In genomic region chr4:86020372-86021090, GRCm38 (mm10) we compare ENCODE assay signal across 10 mouse cellular contexts.
DNase-seq lines count a peak whose midpoint lies in the region; ATAC-seq and TF ChIP-seq lines count a peak whose summit lies in the region.
"Had no signal": no experiment of that assay in that cellular context is flagged by ENCODE, and none has a peak within 500 bp of the region (broad histone marks: within the 10 kb centered on the region; RNA-seq: fewer than 3 reads in every experiment).

No protein-coding gene starts in this region.

- intact Hi-C loops in gastrocnemius, adult 2 months (cut with DNase I), result loop anchor here (5.0 kb wide), 1 partner anchor 188 kb away; no protein-coding TSS in a partner anchor

- H3K4me1 ChIP-seq in forebrain, embryonic 15.5 days, result peaks cover 19% of the 10 kb centered on the region
- H3K4me1 ChIP-seq in midbrain, embryonic 12.5 days, result peaks cover 12% of the 10 kb centered on the region
- H3K4me1 ChIP-seq in kidney, embryonic 16.5 days (ENCODE audit: insufficient read depth, low read length), result 0 out of 2 replicates have a peak, but pooled peaks cover 6% of the 10 kb centered on the region

- no peaks in the 10 kb centered on the region for H3K36me3 ChIP-seq in forebrain, embryonic 15.5 days
- no peaks in the 10 kb centered on the region for H3K36me3 ChIP-seq in midbrain, embryonic 12.5 days
- no peaks in the 10 kb centered on the region for H3K36me3 ChIP-seq in kidney, embryonic 16.5 days (ENCODE audit: insufficient read depth, low read length)

- no peaks in the 10 kb centered on the region for H3K9me3 ChIP-seq in forebrain, embryonic 15.5 days
- H3K9me3 ChIP-seq in midbrain, embryonic 12.5 days, result no peaks in the 10 kb centered on the region
- H3K9me3 ChIP-seq in kidney, embryonic 16.5 days (ENCODE audit: low read length), result no peaks in the 10 kb centered on the region

- DNase-seq in gastrocnemius, postnatal 10 days, result peak; percentile 13
- DNase-seq in gastrocnemius, adult 2 months, result no peak
- DNase-seq in brain, adult 2 months (ENCODE audit: low read depth, low spot score), result peak; percentile 67
- no peak for DNase-seq in adrenal gland, adult 2 months
- DNase-seq in gastrocnemius, adult 8-10 months (ENCODE audit: low spot score in 2 of 2), result no peak
- DNase-seq: thymus, postnatal 14 days had no signal

- ATAC-seq in forebrain, embryonic 15.5 days (replicated peaks), result peak; percentile 94
- peak; percentile 85 for ATAC-seq in midbrain, embryonic 12.5 days (ENCODE audit: low FRiP score, low read depth)
- no peak for ATAC-seq in kidney, embryonic 16.5 days (ENCODE audit: low FRiP score, low TSS enrichment)

- H3K4me3 ChIP-seq in gastrocnemius, adult 2 months, result no peak overlapping the region
- no peak overlapping the region for H3K4me3 ChIP-seq in forebrain, embryonic 15.5 days
- H3K4me3 ChIP-seq in midbrain, embryonic 12.5 days, result no peak overlapping the region
- no peak overlapping the region for H3K4me3 ChIP-seq in kidney, embryonic 16.5 days (ENCODE audit: low read length)
- H3K4me3 ChIP-seq: erythroblast, embryonic 14.5 days had no signal

- WGBS in forebrain, embryonic 15.5 days, result 17% methylated on average over 10 of the region's 10 CpGs
- 38% methylated on average over 10 of the region's 10 CpGs for WGBS in midbrain, embryonic 12.5 days
- 47% methylated on average over 10 of the region's 10 CpGs for whole genome bisulfite sequencing in kidney, embryonic 16.5 days

- no peak for TF ChIP-seq CTCF in gastrocnemius, adult 2 months (IDR thresholded peaks at IDR 0.05)

- H3K4me2 ChIP-seq in forebrain, embryonic 15.5 days (replicated peaks), result no peak overlapping the region
- no peak overlapping the region for H3K4me2 ChIP-seq in midbrain, embryonic 12.5 days (replicated peaks)
- no peak overlapping the region for H3K4me2 ChIP-seq in kidney, embryonic 16.5 days (replicated peaks; ENCODE audit: low read depth, low read length)

- no peak overlapping the region for H3K27ac ChIP-seq in gastrocnemius, adult 2 months
- peak overlapping the region; percentile 58 for H3K27ac ChIP-seq in forebrain, embryonic 15.5 days (replicated peaks)
- 0 out of 2 replicates have a peak overlapping the region, but pooled peaks have one; percentile 2 for H3K27ac ChIP-seq in midbrain, embryonic 12.5 days (replicated peaks)
- no peak overlapping the region for H3K27ac ChIP-seq in kidney, embryonic 16.5 days (ENCODE audit: low read length)

- H3K27me3 ChIP-seq in forebrain, embryonic 15.5 days, result no peaks in the 10 kb centered on the region
- no peaks in the 10 kb centered on the region for H3K27me3 ChIP-seq in midbrain, embryonic 12.5 days
- no peaks in the 10 kb centered on the region for H3K27me3 ChIP-seq in kidney, embryonic 16.5 days (ENCODE audit: insufficient read depth, low read length)

- H3K9ac ChIP-seq in forebrain, embryonic 15.5 days (replicated peaks), result no peak overlapping the region
- H3K9ac ChIP-seq in midbrain, embryonic 12.5 days (replicated peaks), result no peak overlapping the region
- H3K9ac ChIP-seq in kidney, embryonic 16.5 days (replicated peaks; ENCODE audit: low read length), result no peak overlapping the region

Comparison
In these comparisons a context has a peak if more than half of its experiments do, and no peak if none do; other contexts are left out.
1. DNase-seq: peak in gastrocnemius, postnatal 10 days (single experiment) and brain, adult 2 months (single experiment); none in gastrocnemius, adult 2 months (single experiment), adrenal gland, adult 2 months (single experiment) and gastrocnemius, adult 8-10 months (0 of 2).
2. H3K27ac ChIP-seq: peak in forebrain, embryonic 15.5 days (single experiment) and midbrain, embryonic 12.5 days (single experiment); none in gastrocnemius, adult 2 months (single experiment) and kidney, embryonic 16.5 days (single experiment).